Mouse (Mus musculus) olfactory bulb, adult 2 months (tissue): ENCODE measurements around the gene Msmp.

Experiments used
- CTCF ChIP-seq: fragments of 200-500 bp; IDR thresholded peaks from 2 replicates; pipeline ENCODE4 v1.5.1; 2012; ENCODE audit warnings: low read depth, mild to moderate bottlenecking, low read length, moderate library complexity; ENCODE audit not compliant: insufficient read depth
- POLR2A ChIP-seq: fragments of 200-500 bp; IDR thresholded peaks from 2 replicates; pipeline ENCODE4 v1.6.1; 2012; ENCODE audit warnings: mild to moderate bottlenecking, low read depth, low read length, moderate library complexity; ENCODE audit not compliant: insufficient read depth

DNA sequence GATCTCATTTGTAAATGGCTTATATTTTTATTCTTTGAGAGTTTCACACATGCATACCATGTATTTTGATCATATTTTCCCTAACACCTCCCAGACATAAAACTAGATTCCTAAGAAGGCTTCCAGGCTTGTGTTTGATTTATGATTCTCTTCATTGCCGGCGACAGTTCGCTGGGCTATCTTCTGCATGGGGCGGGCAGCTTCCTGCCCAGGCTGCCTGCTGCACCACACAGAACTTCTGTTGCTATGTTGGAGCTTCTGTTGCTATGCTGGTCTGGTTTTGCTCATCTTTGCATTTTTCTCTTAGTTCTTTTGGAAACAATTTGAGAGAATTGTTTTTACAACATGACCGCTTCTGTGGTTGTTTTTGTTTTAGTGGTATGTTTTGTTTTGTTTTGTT, 7.2 kb upstream of the Msmp start:
- TF ChIP-seq CTCF (no peak), POLR2A (no peak)
